Mouse (Mus musculus) forebrain, postnatal 0 days (tissue): ENCODE results near the gene Rhot1. TPM values are rescaled to one million over a fixed set of nuclear protein-coding genes. Genes with fewer than 3 reads are reported as not detected.

Source experiments
- ATAC-seq: fragments of 200-750 bp; cut with Nextera tagmentation; 2 replicates; pipeline ENCODE4 v1.8.0; 2017; ENCODE audit warnings: mild to moderate bottlenecking, moderate library complexity
- DNase-seq: peaks from one replicate; pipeline ENCODE4 v3.0.0-alpha.2; 2015
- H3K27ac ChIP-seq: fragments of 300-500 bp; sonication (generic); 2 replicates; pipeline ENCODE4 v1.5.1; 2014; ENCODE audit warnings: low read depth, mild to moderate bottlenecking, antibody characterized with exemption, low read length, moderate library complexity, mixed read lengths
- H3K27me3 ChIP-seq: fragments of 300-500 bp; sonication (generic); 2 replicates; pipeline ENCODE4 v1.6.1; 2014; ENCODE audit warnings: mild to moderate bottlenecking, low read length, mixed read lengths; ENCODE audit not compliant: insufficient read depth
- H3K36me3 ChIP-seq: fragments of 300-500 bp; sonication (generic); 2 replicates; pipeline ENCODE4 v1.6.1; 2014; ENCODE audit warnings: mild to moderate bottlenecking, moderate library complexity; ENCODE audit not compliant: insufficient read depth
- H3K4me1 ChIP-seq: fragments of 300-500 bp; sonication (generic); 2 replicates; pipeline ENCODE4 v1.6.1; 2014; ENCODE audit warnings: antibody characterized with exemption; ENCODE audit not compliant: insufficient read depth
- H3K4me2 ChIP-seq: fragments of 300-500 bp; sonication (generic); 2 replicates; pipeline ENCODE4 v1.6.1; 2014; ENCODE audit warnings: low read depth, mild to moderate bottlenecking, moderate library complexity
- H3K4me3 ChIP-seq: fragments of 300-500 bp; sonication (generic); 2 replicates; pipeline ENCODE4 v1.5.1; 2014; ENCODE audit warnings: low read depth, low read length, mixed read lengths
- H3K9ac ChIP-seq: fragments of 300-500 bp; sonication (generic); 2 replicates; pipeline ENCODE4 v1.6.1; 2014; ENCODE audit warnings: mild to moderate bottlenecking
- H3K9me3 ChIP-seq: fragments of 300-500 bp; sonication (generic); 2 replicates; pipeline ENCODE4 v1.6.1; 2016; ENCODE audit warnings: low read length
- CTCF ChIP-seq: sonication (generic); IDR thresholded peaks from 2 replicates; pipeline ENCODE4 v1.5.1; 2016; ENCODE audit warnings: antibody characterized with exemption, control low read depth, low read depth
- whole genome bisulfite sequencing: fragments of 180-500 bp; shearing (Covaris S2); extraction: QIAGEN DNeasy Blood & Tissue Kit; methylation state at CpG from one replicate; pipeline ENCODE4 v1.1.7; 2014; 5-methylcytosine and 5-hydroxymethylcytosine counted together
- polyA plus RNA-seq: library from polyadenylated mRNA; unstranded; fragments of >200 nt; fragmentation: Nextera tagmentation; extraction: Ambion mirVana; gene quantifications from 2 replicates; pipeline ENCODE4 v1.2.1, GENCODE M21; 2015
- total RNA-seq: library from RNA; depleted of rRNA; stranded (reverse); fragments of >200 nt; gene quantifications from 2 replicates; pipeline ENCODE4 v1.2.3, GENCODE M21; 2014

Gene Rhot1
- total and polyA plus RNA-seq, 2 experiments from 2014 or later, result 61.0 to 69.5 TPM

DNA sequence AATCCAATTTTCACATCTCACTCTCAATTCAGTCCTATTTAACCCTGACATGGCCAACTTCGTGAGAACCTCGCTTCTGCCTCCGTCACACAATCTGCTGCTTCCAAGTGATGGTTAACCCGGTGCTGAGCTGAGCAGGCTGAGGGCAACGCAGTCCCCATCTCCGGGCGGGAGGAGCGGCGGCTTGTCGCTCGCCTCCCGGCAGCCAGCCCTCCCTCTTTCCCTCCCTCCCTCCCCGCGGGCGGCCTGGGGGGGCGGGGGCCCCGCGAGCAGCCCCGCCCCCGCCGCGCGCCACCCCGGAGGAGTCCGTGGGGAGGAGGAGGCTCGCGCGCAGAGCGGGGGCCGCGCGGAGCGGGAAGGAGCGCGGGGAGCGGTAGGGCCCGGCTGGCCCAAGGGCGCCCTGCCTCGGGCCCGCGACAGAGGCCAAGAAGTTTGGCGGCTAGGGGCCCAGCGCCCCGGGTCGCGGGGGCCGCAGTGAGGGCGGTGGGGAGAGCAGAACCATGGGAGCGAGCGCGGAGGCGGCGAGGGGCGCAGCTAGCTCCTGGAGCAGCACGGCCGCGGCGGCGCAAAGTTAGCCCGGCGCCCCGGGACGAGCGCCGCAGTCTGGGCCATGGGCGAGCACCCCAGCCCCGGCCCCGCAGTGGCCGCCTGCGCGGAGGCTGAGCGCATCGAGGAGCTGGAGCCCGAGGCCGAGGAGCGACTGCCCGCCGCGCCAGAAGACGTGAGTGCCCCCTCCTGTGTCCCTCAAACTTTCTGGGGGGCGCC lies 91.9 kb downstream of the Rhot1 start, which contains the start of gene Rhbdl3:
TSS of gene Rhbdl3 (plus strand) at position 362 of the 765 bp plus-strand sequence.
- DNase-seq (peak; percentile 77), ATAC-seq (peak; percentile 49)
- peak within 1 kb of the TSS; percentile 77 for H3K4me3 ChIP-seq
- H3K27me3 ChIP-seq, result no peaks in the 10 kb centered on the region
- peak within 1 kb of the TSS; percentile 65 for H3K9ac ChIP-seq
- H3K4me1 ChIP-seq, result 0 out of 2 replicates have a peak, but pooled peaks cover 3% of the 10 kb centered on the region
- H3K4me2 ChIP-seq, result peak within 1 kb of the TSS; percentile 99
- WGBS, result 3% methylated on average over 49 of the region's 81 CpGs
- H3K36me3 ChIP-seq, result no peaks in the 10 kb centered on the region
- TF ChIP-seq CTCF, result no peak
- peak within 1 kb of the TSS; percentile 59; the same call in 1 of the 2 replicates for H3K27ac ChIP-seq
- H3K9me3 ChIP-seq, result no peaks in the 10 kb centered on the region

GRCm38 (mm10) chr11:80301316-80302045 lies 92.7 kb downstream of the Rhot1 start:
- peak overlapping the region; percentile 77 for H3K4me3 ChIP-seq
- peak overlapping the region; percentile 3; the same call in 1 of the 2 replicates for H3K27ac ChIP-seq
- peak; percentile 51 for TF ChIP-seq CTCF
- DNase-seq (peak; percentile 68), ATAC-seq (peak; percentile 33)
- peak overlapping the region; percentile 99 for H3K4me2 ChIP-seq
- under 1% methylated on average over 53 of the region's 53 CpGs for WGBS
- H3K9ac ChIP-seq, result peak overlapping the region; percentile 65
- H3K4me1 ChIP-seq, result 0 out of 2 replicates have a peak, but pooled peaks cover 3% of the 10 kb centered on the region
- H3K9me3 ChIP-seq, result no peaks in the 10 kb centered on the region
- no peaks in the 10 kb centered on the region for H3K27me3 ChIP-seq
- H3K36me3 ChIP-seq, result no peaks in the 10 kb centered on the region

- Histone ChIP-seq H3K36me3 (no peaks in the 10 kb centered on the region), H3K4me3 (peak overlapping the region; percentile 77), H3K27me3 (no peaks in the 10 kb centered on the region), H3K9me3 (no peaks in the 10 kb centered on the region), H3K4me2 (peak overlapping the region; percentile 99), H3K9ac (peak overlapping the region; percentile 65), H3K4me1 (0 out of 2 replicates have a peak, but pooled peaks cover 3% of the 10 kb centered on the region), H3K27ac (no peak overlapping the region)
- 2% methylated on average over 9 of the region's 9 CpGs for WGBS
- no peak for ATAC-seq
- no peak for TF ChIP-seq CTCF
- DNase-seq, result no peak
These were observed 93.2 kb downstream of the Rhot1 start for GRCm38 (mm10) chr11:80302046-80302390.

- no peak for TF ChIP-seq CTCF
- ATAC-seq (peak; percentile 93), DNase-seq (peak; percentile 89)
- Histone ChIP-seq H3K27me3 (no peaks in the 10 kb centered on the region), H3K4me1 (0 out of 2 replicates have a peak, but pooled peaks cover 3% of the 10 kb centered on the region), H3K27ac (no peak overlapping the region), H3K4me3 (peak overlapping the region; percentile 77), H3K4me2 (peak overlapping the region; percentile 99), H3K9me3 (no peaks in the 10 kb centered on the region), H3K9ac (peak overlapping the region; percentile 26; the same call in 1 of the 2 replicates), H3K36me3 (no peaks in the 10 kb centered on the region)
- 3% methylated on average over 11 of the region's 11 CpGs for WGBS
These were observed 93.7 kb downstream of the Rhot1 start for GRCm38 (mm10) chr11:80302536-80302935.

GRCm38 (mm10) chr11:80303746-80304145 lies 94.9 kb downstream of the Rhot1 start:
- Histone ChIP-seq H3K27me3 (no peaks in the 10 kb centered on the region), H3K4me2 (no peak overlapping the region), H3K9ac (no peak overlapping the region), H3K4me3 (no peak overlapping the region), H3K9me3 (no peaks in the 10 kb centered on the region), H3K27ac (no peak overlapping the region), H3K4me1 (0 out of 2 replicates have a peak, but pooled peaks cover 3% of the 10 kb centered on the region), H3K36me3 (no peaks in the 10 kb centered on the region)
- 89% methylated on average over 3 of the region's 3 CpGs for WGBS
- no peak for ATAC-seq
- peak; percentile 33 for TF ChIP-seq CTCF
- DNase-seq, result no peak

- Histone ChIP-seq H3K4me2 (no peak overlapping the region), H3K9me3 (no peaks in the 10 kb centered on the region), H3K4me1 (0 out of 2 replicates have a peak, but pooled peaks cover 3% of the 10 kb centered on the region), H3K9ac (no peak overlapping the region), H3K27ac (no peak overlapping the region), H3K36me3 (no peaks in the 10 kb centered on the region), H3K27me3 (no peaks in the 10 kb centered on the region), H3K4me3 (no peak overlapping the region)
- no peak for TF ChIP-seq CTCF
- 62% methylated on average over 10 of the region's 10 CpGs for WGBS
- ATAC-seq (no peak), DNase-seq (no peak)
These were observed 96.0 kb downstream of the Rhot1 start for GRCm38 (mm10) chr11:80304846-80305245.

DNA sequence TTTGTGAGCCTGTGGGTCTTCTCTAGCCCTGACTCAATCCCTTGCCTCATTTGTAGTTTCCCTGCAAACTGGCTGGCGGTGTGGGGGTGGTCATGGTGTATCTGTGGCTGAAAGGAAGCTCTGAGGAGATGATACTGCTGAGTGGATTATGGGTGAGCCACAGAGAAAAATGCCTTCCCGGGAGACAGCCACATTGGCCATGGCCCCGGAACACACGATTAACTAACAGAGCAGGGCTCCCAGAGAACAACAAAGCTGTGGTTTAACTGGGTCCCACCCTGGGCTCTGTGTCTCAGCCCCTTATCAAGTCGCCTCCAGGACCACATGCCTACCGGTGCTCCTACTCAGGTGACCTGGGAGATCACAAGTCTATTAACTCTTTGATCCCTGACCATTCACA lies 99.7 kb downstream of the Rhot1 start:
- H3K9ac ChIP-seq, result no peak overlapping the region
- 67% methylated on average over 6 of the region's 6 CpGs for WGBS
- no peaks in the 10 kb centered on the region for H3K4me1 ChIP-seq
- no peak overlapping the region for H3K4me3 ChIP-seq
- no peak for ATAC-seq
- H3K36me3 ChIP-seq, result no peaks in the 10 kb centered on the region
- no peaks in the 10 kb centered on the region for H3K9me3 ChIP-seq
- H3K27me3 ChIP-seq, result no peaks in the 10 kb centered on the region
- no peak for TF ChIP-seq CTCF
- H3K27ac ChIP-seq, result no peak overlapping the region
- no peak for DNase-seq
- H3K4me2 ChIP-seq, result no peak overlapping the region
